Mouse (Mus musculus) lung, adult 10 weeks (tissue): Measurements from ENCODE around the gene Pgap1. TPM values are rescaled to one million over a fixed set of nuclear protein-coding genes. Genes with fewer than 3 reads are reported as not detected.

Experiments used
- polyA plus RNA-seq: library from polyadenylated mRNA; stranded (reverse); fragments of 350-450 nt; fragmentation: Illumina TruSeq; extraction: RNeasy Lipid Tissue Mini Kit (QIAGEN cat#74804); gene quantifications from one replicate; pipeline ENCODE4 v1.2.3, GENCODE M21; 2014; ENCODE audit warnings: low read depth, low replicate concordance; ENCODE audit not compliant: insufficient read depth

Pgap1 gene
- polyA plus RNA-seq: 1.3 TPM

GRCm38 (mm10) chr1:54557301-54558229 is at the start of gene Pgap1:
TSS of gene Pgap1 (minus strand) at chr1:54557684.

GRCm38 (mm10) chr1:54438340-54439079 is 119.0 kb downstream of the Pgap1 start, which contains the start of gene Gtf3c3:
TSS of gene Gtf3c3 (minus strand) at chr1:54438971.

Other genes starting within 250 kb of the Pgap1 start
- gene Gtf3c3, start 118.7 kb downstream of the Pgap1 start, polyA plus RNA-seq: 5.6 TPM